Mouse (Mus musculus): ENCODE results near the gene Gm17651.

Gene Gm17651

GRCm38 (mm10) chr3:97674644-97675110 lies at the start of gene Gm17651:
Gm17651 (minus strand) TSS chr3:97674694.
- no peak for DNase-seq (ENCODE audit: low spot score)

- DNase-seq (ENCODE audit: low spot score) = no peak
Observed at GRCm38 (mm10) chr3:97719116-97719515, 44.6 kb upstream of the Gm17651 start.

GRCm38 (mm10) chr3:97715922-97716321 lies 41.4 kb upstream of the Gm17651 start:
- DNase-seq (ENCODE audit: low spot score) = no peak

- no peak for DNase-seq (ENCODE audit: low spot score)
Observed at GRCm38 (mm10) chr3:97710881-97711280, 36.4 kb upstream of the Gm17651 start.

GRCm38 (mm10) chr3:97710134-97710533 lies 35.6 kb upstream of the Gm17651 start:
- no peak for DNase-seq (ENCODE audit: low spot score)

GRCm38 (mm10) chr3:97706561-97706960 lies 32.1 kb upstream of the Gm17651 start:
- no peak for DNase-seq (ENCODE audit: low spot score)

- DNase-seq (ENCODE audit: low spot score) = no peak
Observed at GRCm38 (mm10) chr3:97705508-97705907, 31.0 kb upstream of the Gm17651 start.

- no peak for DNase-seq (ENCODE audit: low spot score)
Observed at GRCm38 (mm10) chr3:97702448-97703080, 28.1 kb upstream of the Gm17651 start.

- DNase-seq (ENCODE audit: low spot score) = no peak
Observed at GRCm38 (mm10) chr3:97701198-97701597, 26.7 kb upstream of the Gm17651 start.

- no peak for DNase-seq (ENCODE audit: low spot score)
Observed at GRCm38 (mm10) chr3:97699061-97699460, 24.6 kb upstream of the Gm17651 start.

- DNase-seq (ENCODE audit: low spot score) = no peak
Observed at GRCm38 (mm10) chr3:97697291-97697690, 22.8 kb upstream of the Gm17651 start.

GRCm38 (mm10) chr3:97696866-97697265 lies 22.4 kb upstream of the Gm17651 start:
- no peak for DNase-seq (ENCODE audit: low spot score)

- no peak for DNase-seq (ENCODE audit: low spot score)
Observed at GRCm38 (mm10) chr3:97693806-97694205, 19.3 kb upstream of the Gm17651 start.

GRCm38 (mm10) chr3:97691443-97692017 lies 17.0 kb upstream of the Gm17651 start:
- DNase-seq (ENCODE audit: low spot score) = no peak

- DNase-seq (ENCODE audit: low spot score) = no peak
Observed at GRCm38 (mm10) chr3:97690590-97690989, 16.1 kb upstream of the Gm17651 start.

GRCm38 (mm10) chr3:97689289-97689688 lies 14.8 kb upstream of the Gm17651 start:
- no peak for DNase-seq (ENCODE audit: low spot score)

- no peak for DNase-seq (ENCODE audit: low spot score)
Observed at GRCm38 (mm10) chr3:97686372-97687117, 12.1 kb upstream of the Gm17651 start.

- no peak for DNase-seq (ENCODE audit: low spot score)
Observed at GRCm38 (mm10) chr3:97683560-97684195, 9.2 kb upstream of the Gm17651 start.

- DNase-seq (ENCODE audit: low spot score) = no peak
Observed at GRCm38 (mm10) chr3:97682576-97682975, 8.1 kb upstream of the Gm17651 start.

- DNase-seq (ENCODE audit: low spot score) = no peak
Observed at GRCm38 (mm10) chr3:97682159-97682502, 7.6 kb upstream of the Gm17651 start.

- DNase-seq (ENCODE audit: low spot score) = peak; percentile 58
Observed at GRCm38 (mm10) chr3:97681321-97682158, 7.0 kb upstream of the Gm17651 start.

Measured in urinary bladder, postnatal 25 days (tissue).